Mouse (Mus musculus): ENCODE measurements around the gene Mapk9.
"Not testable (repeated sequence)": the region's sequence is repeated elsewhere in the genome, so short reads cannot be mapped to it uniquely, and the experiment has no call there.

The Mapk9 gene

DNA sequence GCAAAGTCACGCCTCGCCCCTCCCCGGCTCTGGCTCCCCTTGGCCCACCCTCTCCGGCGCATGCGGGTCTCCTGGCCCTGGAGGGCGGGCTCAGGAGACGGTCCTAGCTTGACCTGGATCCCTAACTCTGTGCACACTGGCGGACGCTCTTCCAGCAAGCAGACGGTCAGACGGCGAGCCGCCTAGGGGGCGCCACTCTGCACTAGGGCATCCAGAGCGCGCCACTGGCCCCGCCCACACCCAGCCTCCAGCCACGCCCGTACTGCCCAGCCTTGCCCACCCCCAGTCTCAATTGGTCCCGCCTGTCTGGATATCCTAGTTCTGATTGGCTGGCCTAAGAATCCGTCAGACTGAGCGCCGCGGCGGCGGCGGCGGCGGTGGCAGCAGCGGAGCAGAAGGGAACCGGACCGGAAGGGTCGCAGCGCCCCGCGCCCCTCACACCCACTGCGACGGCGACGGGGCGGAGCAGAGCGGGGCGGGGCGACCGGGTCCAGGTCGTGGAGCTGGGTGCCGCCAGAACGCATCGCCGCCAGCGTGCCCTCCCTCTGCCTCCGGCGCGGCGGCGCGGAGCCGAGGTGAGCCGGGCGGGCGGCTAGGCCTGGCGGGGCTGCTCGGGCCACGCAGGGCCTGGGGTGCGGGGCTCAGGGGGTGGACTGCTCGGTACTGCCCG lies at the start of gene Mapk9:
Mapk9 (plus strand) TSS at position 351 of the 670 bp plus-strand sequence.
- in situ Hi-C loops (cut with MboI, MseI) = no loop called here

DNA sequence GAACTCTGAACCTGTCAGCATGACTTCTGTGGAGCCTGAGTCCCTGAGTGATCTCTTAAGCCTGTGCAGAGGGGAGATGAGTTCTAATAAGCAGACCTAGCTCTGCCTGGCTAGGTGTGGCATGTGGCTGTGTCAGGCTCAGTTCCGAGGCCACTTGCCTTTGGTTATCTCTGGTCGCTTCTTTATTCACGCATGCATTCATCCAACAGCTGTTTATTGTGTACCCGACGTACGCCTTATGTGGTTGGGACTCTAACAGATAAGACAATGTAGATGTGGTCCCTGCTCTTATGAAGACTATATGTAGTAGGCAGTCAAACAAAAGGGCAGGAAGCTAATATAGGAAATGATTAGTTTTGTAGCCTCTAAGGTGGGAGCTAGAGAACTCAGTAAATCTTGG lies 47.6 kb upstream of the Mapk9 start:
- in situ Hi-C loops (cut with MboI, MseI) = no loop called here

DNA sequence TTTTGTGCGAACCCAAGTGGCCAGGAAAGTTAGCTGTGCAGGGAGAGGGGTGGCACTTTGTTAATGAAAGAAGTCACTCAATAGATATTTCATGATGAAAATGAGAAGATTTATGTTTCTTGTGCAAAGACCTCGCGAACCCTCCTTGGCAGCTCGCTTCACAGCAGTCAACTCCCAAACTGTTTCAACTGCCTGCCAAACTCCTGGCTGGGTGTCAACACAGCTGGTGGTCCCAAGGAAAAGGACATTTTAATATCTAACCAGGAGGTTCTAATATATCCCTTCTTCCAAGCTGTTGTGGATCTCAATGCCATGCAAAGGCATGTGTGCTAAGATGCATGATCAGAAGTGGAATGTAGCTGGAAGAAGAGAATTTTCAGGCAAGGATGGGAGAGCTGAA lies 45.0 kb upstream of the Mapk9 start:
- in situ Hi-C loops (cut with MboI, MseI) = no loop called here

- in situ Hi-C loops (cut with MboI, MseI) = no loop called here
These were observed 42.8 kb upstream of the Mapk9 start for GRCm38 (mm10) chr11:49803801-49804200.

- in situ Hi-C loops (cut with MboI, MseI) = no loop called here
These were observed 40.3 kb upstream of the Mapk9 start for GRCm38 (mm10) chr11:49806218-49806617.

DNA sequence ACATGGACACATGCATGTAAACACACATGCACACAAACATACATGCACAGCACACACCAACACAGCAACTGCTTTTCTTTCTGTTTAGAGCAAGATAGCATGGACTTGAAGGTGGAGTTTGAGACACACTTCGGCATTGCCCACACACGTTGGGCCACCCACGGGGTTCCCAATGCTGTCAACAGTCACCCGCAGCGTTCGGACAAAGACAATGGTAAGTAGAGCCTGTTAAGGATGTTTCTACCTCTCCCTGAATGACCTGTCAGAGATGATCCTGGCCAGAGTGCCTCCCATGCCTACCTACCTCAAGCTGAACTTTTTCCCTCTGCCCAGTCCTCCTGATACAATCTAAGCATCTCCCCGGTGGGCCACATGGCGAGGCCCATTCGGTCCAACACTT lies 37.6 kb upstream of the Mapk9 start:
- in situ Hi-C loops (cut with MboI, MseI) = no loop called here

GRCm38 (mm10) chr11:49810696-49811095 lies 35.9 kb upstream of the Mapk9 start:
- in situ Hi-C loops (cut with MboI, MseI) = not testable (repeated sequence)

DNA sequence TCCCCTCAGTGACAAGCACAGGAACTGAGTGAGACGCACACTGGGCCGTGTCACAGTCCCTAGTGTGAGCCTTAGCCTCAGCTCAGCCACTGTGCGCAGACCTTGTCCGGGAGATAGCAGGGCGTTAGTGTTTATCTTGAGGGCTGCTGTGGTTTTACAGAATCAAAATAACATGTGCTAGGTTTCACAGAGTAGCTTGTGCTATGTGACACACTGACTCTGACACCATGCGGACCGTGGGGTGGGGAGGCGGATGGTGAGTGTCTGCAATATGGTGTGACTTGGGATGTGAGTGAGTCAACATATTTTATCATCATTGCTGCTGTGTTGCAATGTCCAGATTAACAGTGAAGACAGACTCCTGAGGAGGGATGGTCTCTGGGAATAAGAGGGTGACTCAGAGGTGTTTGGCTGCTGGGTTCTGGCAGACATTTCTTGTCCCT lies 35.4 kb upstream of the Mapk9 start:
- in situ Hi-C loops (cut with MboI, MseI) = no loop called here

GRCm38 (mm10) chr11:49811879-49812278 lies 34.7 kb upstream of the Mapk9 start:
- in situ Hi-C loops (cut with MboI, MseI) = no loop called here

GRCm38 (mm10) chr11:49818869-49819566 lies 27.5 kb upstream of the Mapk9 start:
- in situ Hi-C loops (cut with MboI, MseI) = no loop called here

GRCm38 (mm10) chr11:49819676-49820075 lies 26.9 kb upstream of the Mapk9 start:
- in situ Hi-C loops (cut with MboI, MseI) = loop anchor here (5.0 kb wide), 2 partner anchors 48 to 53 kb away; no protein-coding TSS in a partner anchor

GRCm38 (mm10) chr11:49820928-49821327 lies 25.6 kb upstream of the Mapk9 start:
- in situ Hi-C loops (cut with MboI, MseI) = loop anchor here (5.0 kb wide), 2 partner anchors 46 to 51 kb away; no protein-coding TSS in a partner anchor

DNA sequence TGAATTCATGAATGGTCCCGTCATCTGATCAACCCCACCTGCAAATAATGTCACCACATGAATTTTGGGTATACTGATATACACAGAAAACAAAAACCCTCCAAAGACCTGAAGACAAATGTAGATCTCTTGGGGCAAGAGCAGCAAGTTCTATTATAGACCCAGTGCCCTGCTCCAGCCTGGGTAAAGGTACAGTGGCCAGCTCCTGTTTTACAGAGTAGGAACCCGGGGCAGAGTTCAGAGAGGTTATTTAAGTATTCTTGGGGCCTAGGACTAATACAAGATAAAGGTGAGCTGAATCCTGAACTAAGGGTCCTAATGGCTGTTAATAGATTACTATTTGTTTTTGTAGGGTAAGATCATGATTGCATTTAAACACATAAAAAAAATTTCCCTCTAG lies 25.0 kb upstream of the Mapk9 start:
- in situ Hi-C loops (cut with MboI, MseI) = loop anchor here (5.0 kb wide), 2 partner anchors 46 to 51 kb away; no protein-coding TSS in a partner anchor

DNA sequence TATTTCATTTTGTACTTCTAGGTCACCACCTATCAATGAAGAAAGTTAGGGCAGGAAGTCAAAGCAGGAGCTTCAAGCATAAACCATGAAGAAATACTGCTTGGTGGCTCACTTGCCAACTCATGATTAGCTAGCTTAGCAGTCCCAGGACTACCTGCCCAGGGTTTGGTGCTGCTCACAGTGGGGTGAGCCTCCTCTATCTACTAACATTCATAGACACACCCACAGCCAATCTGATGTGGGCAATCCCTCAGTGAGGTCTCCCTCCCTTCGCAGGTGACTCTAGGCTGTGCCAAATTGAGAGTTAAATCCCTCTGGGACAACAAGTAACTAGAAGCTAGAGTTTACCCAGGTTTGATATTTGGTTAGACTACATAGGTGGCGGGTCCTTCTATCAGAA lies 24.2 kb upstream of the Mapk9 start:
- in situ Hi-C loops (cut with MboI, MseI) = loop anchor here (5.0 kb wide), 2 partner anchors 45 to 50 kb away; no protein-coding TSS in a partner anchor

DNA sequence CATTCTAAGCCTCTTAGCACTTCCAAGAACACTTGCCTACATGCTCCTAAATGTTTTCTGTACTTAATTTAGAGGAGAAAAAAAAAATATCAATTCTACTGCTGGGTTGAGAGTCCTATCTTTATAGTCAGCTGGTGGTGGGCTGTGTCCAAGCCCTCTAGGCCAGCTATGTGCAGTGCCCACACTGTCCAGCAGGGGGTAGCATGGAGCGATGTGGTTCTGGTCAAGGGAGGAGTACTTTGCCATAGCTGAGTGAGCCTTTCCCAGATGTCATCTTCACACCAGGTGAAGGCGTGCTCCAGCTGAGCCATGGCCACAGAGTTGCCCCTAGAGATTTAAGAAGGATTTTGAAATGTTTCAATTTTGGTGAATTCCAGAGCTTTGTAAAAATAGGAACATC lies 21.7 kb upstream of the Mapk9 start:
- in situ Hi-C loops (cut with MboI, MseI) = loop anchor here (5.0 kb wide), 2 partner anchors 42 to 47 kb away; no protein-coding TSS in a partner anchor

DNA sequence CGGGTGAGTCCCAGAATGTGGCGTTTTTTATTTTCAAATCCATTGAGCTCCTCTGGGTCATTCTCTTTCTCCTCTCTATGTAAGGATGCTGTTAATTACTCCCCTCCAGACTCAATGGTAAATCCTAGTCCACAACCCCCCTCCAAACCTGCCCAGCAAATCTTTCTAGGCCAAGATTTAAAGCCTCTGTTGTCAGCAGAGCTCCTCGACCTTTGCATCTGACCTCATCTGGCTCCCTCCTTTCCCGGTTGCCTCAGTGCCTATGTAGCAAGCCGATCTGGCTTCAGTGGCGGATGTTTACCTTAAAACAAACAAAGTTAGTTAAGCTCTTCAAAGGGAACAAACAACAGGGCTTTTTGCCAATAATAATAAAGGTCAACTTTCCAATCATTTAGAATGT lies 19.3 kb upstream of the Mapk9 start:
- in situ Hi-C loops (cut with MboI, MseI) = no loop called here

- in situ Hi-C loops (cut with MboI, MseI) = no loop called here
These were observed 17.3 kb upstream of the Mapk9 start for GRCm38 (mm10) chr11:49829176-49829745.

- in situ Hi-C loops (cut with MboI, MseI) = no loop called here
These were observed 14.6 kb upstream of the Mapk9 start for GRCm38 (mm10) chr11:49831980-49832379.

DNA sequence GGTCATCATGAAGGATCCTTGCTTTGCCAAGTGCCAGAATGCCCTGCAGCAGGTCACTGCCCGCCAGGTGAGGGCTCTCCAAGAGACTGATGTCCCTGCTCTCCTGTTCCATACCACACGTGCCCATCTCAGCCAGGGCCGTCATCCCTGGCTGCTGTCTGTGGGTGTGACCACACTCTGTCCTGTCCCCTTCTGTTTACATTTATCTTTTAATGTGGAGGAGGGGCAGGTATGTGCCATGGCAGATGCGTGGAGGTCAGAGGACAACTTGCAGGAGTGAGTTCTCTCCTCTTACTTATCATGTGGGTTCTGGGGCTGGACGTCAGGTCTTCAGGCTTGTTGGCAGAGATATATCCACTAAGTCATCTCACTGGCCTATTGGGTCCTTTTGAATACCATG lies 13.6 kb upstream of the Mapk9 start:
- in situ Hi-C loops (cut with MboI, MseI) = no loop called here

- in situ Hi-C loops (cut with MboI, MseI) = no loop called here
These were observed 12.3 kb upstream of the Mapk9 start for GRCm38 (mm10) chr11:49834248-49834647.

- in situ Hi-C loops (cut with MboI, MseI) = no loop called here
These were observed 11.1 kb upstream of the Mapk9 start for GRCm38 (mm10) chr11:49835257-49835956.
